Comparison of ENCODE assay signal across 14 mouse cellular contexts in the genomic region with DNA sequence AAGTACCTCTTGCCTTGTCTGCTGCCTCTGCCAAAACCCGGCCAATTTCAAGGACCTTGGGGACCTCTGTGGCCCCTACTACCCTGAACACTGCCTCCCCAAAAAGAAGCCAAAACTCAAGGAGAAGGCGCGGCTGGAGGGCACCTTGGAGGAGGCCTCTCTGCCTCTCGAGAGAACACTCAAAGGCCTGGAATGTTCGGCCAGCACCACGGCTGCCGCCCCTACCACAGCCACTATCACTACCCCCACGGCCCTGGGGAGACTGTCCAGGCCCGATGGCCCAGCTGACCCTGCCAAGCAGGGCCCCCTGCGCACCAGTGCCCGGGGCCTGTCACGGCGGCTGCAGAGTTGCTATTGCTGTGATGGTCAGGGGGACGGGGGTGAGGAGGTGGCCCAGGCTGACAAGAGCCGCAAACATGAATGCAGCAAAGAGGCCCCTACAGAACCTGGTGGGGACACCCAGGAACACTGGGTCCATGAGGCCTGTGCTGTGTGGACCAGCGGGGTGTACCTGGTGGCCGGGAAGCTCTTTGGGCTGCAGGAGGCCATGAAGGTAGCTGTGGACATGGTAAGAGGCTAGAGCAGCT. TPM values are rescaled to one million over a fixed set of nuclear protein-coding genes. Genes with fewer than 3 reads are reported as not detected.
DNase-seq lines count a peak whose midpoint lies in the region; ATAC-seq and TF ChIP-seq lines count a peak whose summit lies in the region.
"Had no signal": no experiment of that assay in that cellular context is flagged by ENCODE, and none has a peak within 500 bp of the region (broad histone marks: within the 10 kb centered on the region; RNA-seq: fewer than 3 reads in every experiment).

No protein-coding gene starts in this region.

- no peak overlapping the region for H3K4me2 ChIP-seq in heart, embryonic 11.5 days
- H3K4me2 ChIP-seq in forebrain, embryonic 16.5 days (ENCODE audit: low read length) = no peak overlapping the region
- H3K4me2 ChIP-seq: liver, embryonic 11.5 days had no signal

- H3K4me3 ChIP-seq in heart, embryonic 11.5 days (ENCODE audit: low read depth, low read length) = no peak overlapping the region
- no peak overlapping the region for H3K4me3 ChIP-seq in layer of hippocampus, adult 2 months
- no peak overlapping the region for H3K4me3 ChIP-seq in ES-Bruce4 (ENCODE audit: low read depth, low read length)
- no peak overlapping the region for H3K4me3 ChIP-seq in forebrain, embryonic 16.5 days (replicated peaks; ENCODE audit: low read length)

- H3K27me3 ChIP-seq in heart, embryonic 11.5 days (ENCODE audit: control insufficient read depth, insufficient read depth, low read length) = no peaks in the 10 kb centered on the region
- H3K27me3 ChIP-seq in ES-Bruce4 (ENCODE audit: control insufficient read depth, insufficient read depth, low read length, poor library complexity, severe bottlenecking) = no peaks in the 10 kb centered on the region
- no peaks in the 10 kb centered on the region for H3K27me3 ChIP-seq in forebrain, embryonic 16.5 days (replicated peaks; ENCODE audit: control insufficient read depth, insufficient read depth, low read length)

- TF ChIP-seq CTCF in layer of hippocampus, adult 2 months (conservative IDR thresholded peaks at IDR 0.05) = no peak
- no peak for TF ChIP-seq CTCF in ES-Bruce4 (IDR thresholded peaks at IDR 0.05; ENCODE audit: low read depth, low read length)

- no peak overlapping the region for H3K9ac ChIP-seq in heart, embryonic 11.5 days (ENCODE audit: low read depth, low read length)
- peak overlapping the region; percentile 15; the same call in 1 of the 2 replicates for H3K9ac ChIP-seq in ES-Bruce4 (ENCODE audit: low read depth, poor library complexity, severe bottlenecking)
- H3K9ac ChIP-seq in forebrain, embryonic 16.5 days (replicated peaks; ENCODE audit: low read depth, low read length) = no peak overlapping the region

- ATAC-seq in heart, embryonic 11.5 days (replicated peaks; ENCODE audit: insufficient number of reproducible peaks, low FRiP score, low TSS enrichment) = no peak
- no peak for ATAC-seq in forebrain, embryonic 16.5 days

- H3K27ac ChIP-seq in heart, embryonic 11.5 days (ENCODE audit: low read depth, low read length) = no peak overlapping the region
- peak overlapping the region; percentile 74 for H3K27ac ChIP-seq in layer of hippocampus, adult 2 months
- H3K27ac ChIP-seq in ES-Bruce4 (ENCODE audit: insufficient read depth, low read length) = no peak overlapping the region
- no peak overlapping the region for H3K27ac ChIP-seq in forebrain, embryonic 16.5 days (ENCODE audit: low read length)

- TF ChIP-seq POLR2A in ES-Bruce4 (IDR thresholded peaks at IDR 0.05; ENCODE audit: insufficient read depth, low read length) = no peak

- H3K36me3 ChIP-seq in heart, embryonic 11.5 days (ENCODE audit: control insufficient read depth, insufficient read depth, low read length) = peaks cover 83% of the 10 kb centered on the region
- no peaks in the 10 kb centered on the region for H3K36me3 ChIP-seq in ES-Bruce4 (ENCODE audit: control insufficient read depth, insufficient read depth, low read length, poor library complexity, severe bottlenecking)
- H3K36me3 ChIP-seq in forebrain, embryonic 16.5 days (ENCODE audit: control insufficient read depth, insufficient read depth) = peaks cover 35% of the 10 kb centered on the region

- peaks cover 8% of the 10 kb centered on the region for H3K9me3 ChIP-seq in heart, embryonic 11.5 days (replicated peaks; ENCODE audit: control insufficient read depth, low read length)
- no peaks in the 10 kb centered on the region for H3K9me3 ChIP-seq in ES-Bruce4 (replicated peaks; ENCODE audit: control insufficient read depth, insufficient read depth, low read length, poor library complexity, severe bottlenecking)
- peaks cover 5% of the 10 kb centered on the region for H3K9me3 ChIP-seq in forebrain, embryonic 16.5 days (ENCODE audit: control insufficient read depth, low read length)

- TF ChIP-seq EP300 in ES-Bruce4 (IDR thresholded peaks at IDR 0.05; ENCODE audit: insufficient read depth, low read depth, low read length) = no peak

- WGBS in heart, embryonic 11.5 days (ENCODE audit: insufficient replicate concordance) = 81% methylated on average over 17 of the region's 17 CpGs
- 92% methylated on average over 17 of the region's 17 CpGs for WGBS in forebrain, embryonic 16.5 days

- DNase-seq in heart, adult 11 months = peak; percentile 94
- DNase-seq in layer of hippocampus, adult 2 months (ENCODE audit: low spot score in 2 of 2) = no peak
- no peak for DNase-seq in layer of hippocampus, adult 18-20 months (ENCODE audit: low spot score in 2 of 2)
- peak; percentile 43 for DNase-seq in lung, postnatal 14 days
- no peak for DNase-seq in right cerebral cortex, postnatal 25 days
- DNase-seq: adrenal gland, adult 8-10 months; cerebellum, adult 8-10 months; kidney, adult 8-10 months; layer of hippocampus, adult 9-11 months; right cerebral cortex, postnatal 4 days had no signal

- H3K4me1 ChIP-seq in heart, embryonic 11.5 days (ENCODE audit: control insufficient read depth, insufficient read depth, low read length) = peaks cover 16% of the 10 kb centered on the region
- H3K4me1 ChIP-seq in ES-Bruce4 (ENCODE audit: control insufficient read depth, insufficient read depth, low read length) = peaks cover 9% of the 10 kb centered on the region
- H3K4me1 ChIP-seq in forebrain, embryonic 16.5 days (replicated peaks; ENCODE audit: control insufficient read depth, insufficient read depth, low read length) = peaks cover 21% of the 10 kb centered on the region

RNA-seq across cellular contexts. Expression of a gene that starts 32.2 kb away (rescaled TPM):
- 39.0 and 41.0 TPM in 2 replicates for polyA plus RNA-seq in heart, embryonic 11.5 days (2014; fragmentation: Nextera tagmentation; extraction: Ambion mirVana)
- total RNA-seq in layer of hippocampus, adult 2 months (2021) = 10 to 100 TPM; 64.2 to 70.8 TPM
- 10 to 100 TPM; 73.9 to 80.4 TPM for total RNA-seq in layer of hippocampus, adult 18-20 months (2021)
- polyA plus RNA-seq in ES-Bruce4 (2011; ENCODE audit: insufficient read depth, insufficient read length, low read depth, missing spikeins) = 60.5 and 68.6 TPM in 2 replicates
- 41.1 and 46.9 TPM in 2 replicates for polyA plus RNA-seq in forebrain, embryonic 16.5 days (2015; fragmentation: Nextera tagmentation; extraction: Ambion mirVana)

Comparison
In these comparisons a context has a peak if more than half of its experiments do, and no peak if none do; other contexts are left out.
1. DNase-seq: peak in heart, adult 11 months (single experiment) and lung, postnatal 14 days (single experiment); none in layer of hippocampus, adult 2 months (0 of 2), layer of hippocampus, adult 18-20 months (0 of 2) and right cerebral cortex, postnatal 25 days (single experiment).